Mouse (Mus musculus) lung, embryonic 16.5 days (tissue): ENCODE measurements around the gene Psrc1. TPM values are rescaled to one million over a fixed set of nuclear protein-coding genes. Genes with fewer than 3 reads are reported as not detected.

Experiments
- ATAC-seq: fragments of 200-750 bp; cut with Nextera tagmentation; 2 replicates; pipeline ENCODE4 v1.8.0; 2017; ENCODE audit warnings: low read depth, mild to moderate bottlenecking, moderate library complexity
- H3K27ac ChIP-seq: fragments of 300-500 bp; sonication (generic); 2 replicates; pipeline ENCODE4 v1.5.1; 2014; ENCODE audit warnings: mild to moderate bottlenecking, control low read depth, low read length
- H3K27me3 ChIP-seq: fragments of 300-500 bp; sonication (generic); 2 replicates; pipeline ENCODE4 v1.6.1; 2014; ENCODE audit warnings: low read depth, low read length, mixed read lengths; ENCODE audit not compliant: control insufficient read depth, insufficient read depth
- H3K36me3 ChIP-seq: fragments of 300-500 bp; sonication (generic); 2 replicates; pipeline ENCODE4 v1.6.1; 2014; ENCODE audit warnings: low read length; ENCODE audit not compliant: control insufficient read depth, insufficient read depth
- H3K4me1 ChIP-seq: fragments of 300-500 bp; sonication (generic); replicated peaks from 2 replicates; pipeline ENCODE4 v1.6.1; 2014; ENCODE audit warnings: low read length, mixed read lengths; ENCODE audit not compliant: control insufficient read depth, insufficient read depth
- H3K4me2 ChIP-seq: fragments of 300-500 bp; sonication (generic); 2 replicates; pipeline ENCODE4 v1.6.1; 2014; ENCODE audit warnings: low read depth, low read length, control low read depth
- H3K4me3 ChIP-seq: fragments of 300-500 bp; sonication (generic); 2 replicates; pipeline ENCODE4 v1.5.1; 2014; ENCODE audit warnings: mild to moderate bottlenecking, low read length, control low read depth
- H3K9ac ChIP-seq: fragments of 300-500 bp; sonication (generic); 2 replicates; pipeline ENCODE4 v1.6.1; 2014; ENCODE audit warnings: low read length, control low read depth
- H3K9me3 ChIP-seq: fragments of 300-500 bp; sonication (generic); 2 replicates; pipeline ENCODE4 v1.6.1; 2016; ENCODE audit warnings: low read length; ENCODE audit not compliant: control insufficient read depth
- WGBS: fragments of 180-500 bp; shearing (Covaris S2); extraction: QIAGEN DNeasy Blood & Tissue Kit; methylation state at CpG from one replicate; pipeline ENCODE4 v1.1.7; 2014; 5-methylcytosine and 5-hydroxymethylcytosine counted together
- polyA plus RNA-seq: library from polyadenylated mRNA; unstranded; fragments of >200 nt; fragmentation: Nextera tagmentation; extraction: Ambion mirVana; gene quantifications from 2 replicates; pipeline ENCODE4 v1.2.1, GENCODE M21; 2015

Gene Psrc1
- polyA plus RNA-seq, 1 experiment from 2014 or later, result 75.6 TPM

- no peaks in the 10 kb centered on the region for H3K9me3 ChIP-seq
- peak; percentile 94 for ATAC-seq
- H3K36me3 ChIP-seq, result peaks cover 2% of the 10 kb centered on the region; the same call in 1 of the 2 replicates
- H3K4me3 ChIP-seq, result peak overlapping the region; percentile 8; the same call in 1 of the 2 replicates
- no peak overlapping the region for H3K27ac ChIP-seq
- WGBS, result 32% methylated on average over 22 of the region's 22 CpGs
- 0 out of 2 replicates have a peak overlapping the region, but pooled peaks have one; percentile 28 for H3K9ac ChIP-seq
- no peaks in the 10 kb centered on the region for H3K27me3 ChIP-seq
- peaks cover 7% of the 10 kb centered on the region; the same call in 1 of the 2 replicates for H3K4me1 ChIP-seq
- peak overlapping the region; percentile 41 for H3K4me2 ChIP-seq
Measured at GRCm38 (mm10) chr3:108401692-108402527, 18.3 kb downstream of the Psrc1 start.

GRCm38 (mm10) chr3:108402528-108402920 lies 18.9 kb downstream of the Psrc1 start:
- H3K4me1 ChIP-seq, result peaks cover 7% of the 10 kb centered on the region; the same call in 1 of the 2 replicates
- no peaks in the 10 kb centered on the region for H3K27me3 ChIP-seq
- no peak overlapping the region for H3K4me2 ChIP-seq
- no peak overlapping the region for H3K27ac ChIP-seq
- no peaks in the 10 kb centered on the region for H3K9me3 ChIP-seq
- no peak overlapping the region for H3K4me3 ChIP-seq
- no peaks in the 10 kb centered on the region for H3K36me3 ChIP-seq
- ATAC-seq, result no peak
- H3K9ac ChIP-seq, result no peak overlapping the region
- 86% methylated on average over 15 of the region's 15 CpGs for WGBS

GRCm38 (mm10) chr3:108405536-108406305 lies 22.1 kb downstream of the Psrc1 start:
- no peak overlapping the region for H3K4me3 ChIP-seq
- H3K36me3 ChIP-seq, result no peaks in the 10 kb centered on the region
- ATAC-seq, result no peak
- peaks cover 9% of the 10 kb centered on the region; the same call in 1 of the 2 replicates for H3K4me1 ChIP-seq
- no peaks in the 10 kb centered on the region for H3K9me3 ChIP-seq
- H3K4me2 ChIP-seq, result no peak overlapping the region
- H3K9ac ChIP-seq, result no peak overlapping the region
- 51% methylated on average over 14 of the region's 14 CpGs for WGBS
- no peaks in the 10 kb centered on the region for H3K27me3 ChIP-seq
- no peak overlapping the region for H3K27ac ChIP-seq

- H3K4me2 ChIP-seq, result no peak overlapping the region
- peaks cover 15% of the 10 kb centered on the region for H3K4me1 ChIP-seq
- ATAC-seq, result no peak
- H3K4me3 ChIP-seq, result no peak overlapping the region
- no peak overlapping the region for H3K9ac ChIP-seq
- H3K27me3 ChIP-seq, result no peaks in the 10 kb centered on the region
- 86% methylated on average over 24 of the region's 24 CpGs for WGBS
- no peaks in the 10 kb centered on the region for H3K36me3 ChIP-seq
- no peaks in the 10 kb centered on the region for H3K9me3 ChIP-seq
- H3K27ac ChIP-seq, result no peak overlapping the region
Measured at GRCm38 (mm10) chr3:108406306-108406885, 22.8 kb downstream of the Psrc1 start.

GRCm38 (mm10) chr3:108408517-108409008 lies 24.9 kb downstream of the Psrc1 start:
- WGBS, result 79% methylated on average over 8 of the region's 8 CpGs
- no peaks in the 10 kb centered on the region for H3K27me3 ChIP-seq
- H3K27ac ChIP-seq, result no peak overlapping the region
- no peak overlapping the region for H3K9ac ChIP-seq
- H3K4me1 ChIP-seq, result peaks cover 13% of the 10 kb centered on the region
- H3K4me3 ChIP-seq, result no peak overlapping the region
- ATAC-seq, result no peak
- H3K4me2 ChIP-seq, result no peak overlapping the region
- H3K36me3 ChIP-seq, result peaks cover 11% of the 10 kb centered on the region
- H3K9me3 ChIP-seq, result peaks cover 8% of the 10 kb centered on the region

- Histone ChIP-seq H3K4me3 (no peak overlapping the region), H3K27ac (no peak overlapping the region), H3K36me3 (peaks cover 21% of the 10 kb centered on the region), H3K9me3 (peaks cover 18% of the 10 kb centered on the region), H3K4me1 (peaks cover 13% of the 10 kb centered on the region), H3K9ac (peak overlapping the region; percentile 21; the same call in 1 of the 2 replicates), H3K27me3 (no peaks in the 10 kb centered on the region), H3K4me2 (no peak overlapping the region)
- 43% methylated on average over 8 of the region's 8 CpGs for WGBS
- ATAC-seq, result no peak
Measured at GRCm38 (mm10) chr3:108409656-108410358, 26.2 kb downstream of the Psrc1 start.

- Histone ChIP-seq H3K9me3 (peaks cover 18% of the 10 kb centered on the region), H3K27ac (no peak overlapping the region), H3K9ac (peak overlapping the region; percentile 11; the same call in 1 of the 2 replicates), H3K36me3 (peaks cover 21% of the 10 kb centered on the region), H3K4me2 (no peak overlapping the region), H3K4me3 (no peak overlapping the region), H3K27me3 (no peaks in the 10 kb centered on the region), H3K4me1 (peaks cover 13% of the 10 kb centered on the region)
- ATAC-seq, result no peak
- 28% methylated on average over 5 of the region's 5 CpGs for WGBS
Measured at GRCm38 (mm10) chr3:108410359-108410714, 26.7 kb downstream of the Psrc1 start.

- H3K27ac ChIP-seq, result peak overlapping the region; percentile 9; the same call in 1 of the 2 replicates
- H3K9ac ChIP-seq, result peak overlapping the region; percentile 39
- H3K27me3 ChIP-seq, result no peaks in the 10 kb centered on the region
- H3K4me2 ChIP-seq, result peak overlapping the region; percentile 15; the same call in 1 of the 2 replicates
- H3K4me3 ChIP-seq, result no peak overlapping the region
- peaks cover 21% of the 10 kb centered on the region for H3K36me3 ChIP-seq
- H3K4me1 ChIP-seq, result peaks cover 15% of the 10 kb centered on the region
- 0 out of 2 replicates have a peak, but pooled peaks have one; percentile 8 for ATAC-seq
- peaks cover 18% of the 10 kb centered on the region for H3K9me3 ChIP-seq
- 56% methylated on average over 5 of the region's 5 CpGs for WGBS
Measured at GRCm38 (mm10) chr3:108411026-108411753, 27.6 kb downstream of the Psrc1 start.
